Mouse (Mus musculus) heart, postnatal 25 days (tissue): ENCODE data around the gene Sapcd1. TPM values are rescaled to one million over a fixed set of nuclear protein-coding genes. Genes with fewer than 3 reads are reported as not detected.

Source experiments
- DNase-seq: peaks from one replicate; pipeline ENCODE4 v3.0.0; 2022; ENCODE audit warnings: low spot score
- intact Hi-C: fragments of 180-260 bp; cut with DNase I; formaldehyde crosslinking; loops from one replicate; pipeline ENCODE4 v1.15.1; 2025
- total RNA-seq, 2 experiments: library from RNA; stranded (reverse); gene quantifications; 2 replicates each; pipeline ENCODE4 v1.2.3; 2021

The Sapcd1 gene
- total RNA-seq, result not detected

- intact Hi-C loops, result loop anchor here (10.0 kb wide), 1 partner anchor 207 kb away; the partner anchor contains the start of genes Atp6v1g2 and Nfkbil1
- DNase-seq, result no peak
Observed at GRCm38 (mm10) chr17:35027277-35028068, at the start of gene Sapcd1. Gene Sapcd1 (minus strand): TSS chr17:35028016.

- intact Hi-C loops, result loop anchor here (5.0 kb wide), 1 partner anchor 55 kb away; no protein-coding TSS in a partner anchor
- no peak for DNase-seq
Observed at GRCm38 (mm10) chr17:35077285-35077684, 49.5 kb upstream of the Sapcd1 start.

GRCm38 (mm10) chr17:35076507-35077176 lies 48.8 kb upstream of the Sapcd1 start, which contains the start of gene Ly6g6e:
Gene Ly6g6e (plus strand): TSS chr17:35076902.
- intact Hi-C loops, result loop anchor here (5.0 kb wide), 1 partner anchor 54 kb away; no protein-coding TSS in a partner anchor
- DNase-seq, result no peak

- intact Hi-C loops, result no loop called here
- no peak for DNase-seq
Observed at GRCm38 (mm10) chr17:35074097-35074496, 46.3 kb upstream of the Sapcd1 start.

GRCm38 (mm10) chr17:35071454-35071853 lies 43.6 kb upstream of the Sapcd1 start:
- no peak for DNase-seq
- intact Hi-C loops, result no loop called here

- DNase-seq, result no peak
- intact Hi-C loops, result no loop called here
Observed at GRCm38 (mm10) chr17:35070556-35071229, 42.9 kb upstream of the Sapcd1 start.

GRCm38 (mm10) chr17:35068213-35068914 lies 40.5 kb upstream of the Sapcd1 start:
- intact Hi-C loops, result no loop called here
- no peak for DNase-seq

- DNase-seq, result no peak
- intact Hi-C loops, result no loop called here
Observed at GRCm38 (mm10) chr17:35066084-35066483, 38.3 kb upstream of the Sapcd1 start, which contains the start of gene Mpig6b. Gene Mpig6b (minus strand): TSS chr17:35066184.

GRCm38 (mm10) chr17:35064951-35065947 lies 37.4 kb upstream of the Sapcd1 start, which contains the start of gene Ly6g6c:
Gene Ly6g6c (plus strand): TSS chr17:35065388.
- no peak for DNase-seq
- intact Hi-C loops, result no loop called here

- intact Hi-C loops, result no loop called here
- DNase-seq, result no peak
Observed at GRCm38 (mm10) chr17:35064378-35064877, 36.6 kb upstream of the Sapcd1 start.

- no peak for DNase-seq
- intact Hi-C loops, result no loop called here
Observed at GRCm38 (mm10) chr17:35063466-35063865, 35.6 kb upstream of the Sapcd1 start.

GRCm38 (mm10) chr17:35061299-35061698 lies 33.5 kb upstream of the Sapcd1 start:
- no peak for DNase-seq
- intact Hi-C loops, result no loop called here

- no peak for DNase-seq
- intact Hi-C loops, result no loop called here
Observed at GRCm38 (mm10) chr17:35060737-35061297, 33.0 kb upstream of the Sapcd1 start.

- intact Hi-C loops, result no loop called here
- DNase-seq, result no peak
Observed at GRCm38 (mm10) chr17:35060071-35060470, 32.3 kb upstream of the Sapcd1 start.

- peak; percentile 89 for DNase-seq
- intact Hi-C loops, result loop anchor here (1.0 kb wide), 1 partner anchor 38 kb away; no protein-coding TSS in a partner anchor
Observed at GRCm38 (mm10) chr17:35058911-35059892, 31.4 kb upstream of the Sapcd1 start, which contains the start of gene Ddah2. Gene Ddah2 (plus strand): TSS chr17:35059035.

- intact Hi-C loops, result no loop called here
- DNase-seq, result no peak
Observed at GRCm38 (mm10) chr17:35058316-35058715, 30.5 kb upstream of the Sapcd1 start.

- intact Hi-C loops, result no loop called here
- DNase-seq, result no peak
Observed at GRCm38 (mm10) chr17:35057090-35057489, 29.3 kb upstream of the Sapcd1 start.
